Mouse (Mus musculus) lung, embryonic 15.5 days (tissue): ENCODE measurements around the gene Cd72. TPM values are rescaled to one million over a fixed set of nuclear protein-coding genes. Genes with fewer than 3 reads are reported as not detected.
A peak's percentile ranks its signal among the peaks of the same experiment; 100 is the strongest.

Source experiments
- ATAC-seq: fragments of 200-750 bp; cut with Nextera tagmentation; 2 replicates; pipeline ENCODE4 v1.8.0; 2017; ENCODE audit warnings: moderate number of reproducible peaks, borderline replicate concordance; ENCODE audit not compliant: low FRiP score, low TSS enrichment; ENCODE audit errors: extremely low read depth
- H3K27ac ChIP-seq: fragments of 300-500 bp; sonication (generic); 2 replicates; pipeline ENCODE4 v1.5.1; 2015; ENCODE audit warnings: moderate library complexity, mild to moderate bottlenecking, inconsistent platforms
- H3K27me3 ChIP-seq: fragments of 300-500 bp; sonication (generic); 2 replicates; pipeline ENCODE4 v1.6.1; 2015; ENCODE audit warnings: inconsistent platforms
- H3K36me3 ChIP-seq: fragments of 300-500 bp; sonication (generic); 2 replicates; pipeline ENCODE4 v1.6.1; 2015; ENCODE audit warnings: inconsistent platforms
- H3K4me1 ChIP-seq: fragments of 300-500 bp; sonication (generic); 2 replicates; pipeline ENCODE4 v1.6.1; 2015; ENCODE audit warnings: inconsistent platforms
- H3K4me2 ChIP-seq: fragments of 300-500 bp; sonication (generic); 2 replicates; pipeline ENCODE4 v1.6.1; 2015; ENCODE audit warnings: inconsistent platforms, mild to moderate bottlenecking, moderate library complexity
- H3K4me3 ChIP-seq: fragments of 300-500 bp; sonication (generic); 2 replicates; pipeline ENCODE4 v1.5.1; 2015; ENCODE audit warnings: mild to moderate bottlenecking, inconsistent platforms
- H3K9ac ChIP-seq: fragments of 300-500 bp; sonication (generic); 2 replicates; pipeline ENCODE4 v1.6.1; 2015; ENCODE audit warnings: inconsistent platforms
- H3K9me3 ChIP-seq: fragments of 300-500 bp; sonication (generic); 2 replicates; pipeline ENCODE4 v1.6.1; 2016; ENCODE audit warnings: inconsistent platforms
- WGBS: fragments of 180-500 bp; shearing (Covaris S2); methylation state at CpG from one replicate; pipeline ENCODE4 v1.1.7; 2015; 5-methylcytosine and 5-hydroxymethylcytosine counted together
- polyA plus RNA-seq: library from polyadenylated mRNA; unstranded; fragments of >200 nt; fragmentation: Nextera tagmentation; extraction: Ambion mirVana; gene quantifications from 2 replicates; pipeline ENCODE4 v1.2.1, GENCODE M21; 2015

Gene Cd72
- polyA plus RNA-seq, 1 experiment from 2014 or later: 3.1 TPM

GRCm38 (mm10) chr4:43424072-43424471, 30.4 kb downstream of the Cd72 start:
- H3K27ac ChIP-seq: no peak overlapping the region
- no peak for ATAC-seq
- no peaks in the 10 kb centered on the region for H3K9me3 ChIP-seq
- peaks cover 37% of the 10 kb centered on the region for H3K4me1 ChIP-seq
- no peak overlapping the region for H3K4me3 ChIP-seq
- H3K27me3 ChIP-seq: peaks cover 25% of the 10 kb centered on the region
- peaks cover 44% of the 10 kb centered on the region for H3K36me3 ChIP-seq
- H3K9ac ChIP-seq: no peak overlapping the region
- 77% methylated on average over 9 of the region's 9 CpGs for WGBS
- H3K4me2 ChIP-seq: no peak overlapping the region

DNA sequence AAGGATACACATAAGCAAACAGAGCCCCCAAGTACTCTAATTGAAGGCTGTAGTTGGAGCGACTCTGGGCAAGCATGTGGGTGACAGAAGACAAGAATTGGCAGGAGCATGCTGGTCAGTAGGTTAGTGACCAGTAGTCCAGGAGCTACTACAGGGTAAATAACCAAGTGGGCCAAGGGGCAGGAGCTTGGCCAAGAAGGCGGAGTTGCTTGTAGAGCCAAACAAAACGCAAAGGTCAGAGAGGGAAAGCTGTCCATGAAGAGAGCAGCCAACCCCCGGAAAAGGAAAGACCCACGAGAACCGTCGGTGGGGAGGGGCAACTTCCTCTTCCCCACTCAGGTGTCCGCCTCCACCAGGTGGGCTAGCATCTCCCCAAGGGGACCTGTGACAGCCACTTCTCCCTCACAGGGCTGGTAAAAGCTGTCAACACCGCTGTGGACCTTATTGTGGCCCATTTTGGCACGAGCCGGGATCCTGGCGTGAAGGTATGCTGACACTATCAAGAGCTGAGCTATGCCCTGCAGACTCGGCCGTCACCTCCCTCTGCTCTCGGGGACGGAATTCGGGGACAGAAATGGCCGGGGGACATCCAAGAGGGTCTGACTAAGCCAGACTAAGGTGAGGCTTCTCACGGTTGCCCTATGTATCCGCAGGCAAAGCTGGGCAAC, 31.0 kb downstream of the Cd72 start:
- ATAC-seq: no peak
- WGBS: 88% methylated on average over 20 of the region's 20 CpGs
- H3K27ac ChIP-seq: no peak overlapping the region
- peaks cover 44% of the 10 kb centered on the region for H3K36me3 ChIP-seq
- no peak overlapping the region for H3K4me3 ChIP-seq
- H3K9ac ChIP-seq: no peak overlapping the region
- peaks cover 23% of the 10 kb centered on the region for H3K27me3 ChIP-seq
- no peaks in the 10 kb centered on the region for H3K9me3 ChIP-seq
- H3K4me2 ChIP-seq: no peak overlapping the region
- H3K4me1 ChIP-seq: peaks cover 33% of the 10 kb centered on the region

- no peak for ATAC-seq
- H3K27me3 ChIP-seq: peaks cover 7% of the 10 kb centered on the region
- WGBS: 71% methylated on average over 28 of the region's 28 CpGs
- H3K9me3 ChIP-seq: no peaks in the 10 kb centered on the region
- H3K4me3 ChIP-seq: no peak overlapping the region
- H3K27ac ChIP-seq: no peak overlapping the region
- no peak overlapping the region for H3K4me2 ChIP-seq
- peaks cover 35% of the 10 kb centered on the region for H3K4me1 ChIP-seq
- peaks cover 44% of the 10 kb centered on the region for H3K36me3 ChIP-seq
- H3K9ac ChIP-seq: no peak overlapping the region
Observed at GRCm38 (mm10) chr4:43421632-43422240, 32.7 kb downstream of the Cd72 start.

GRCm38 (mm10) chr4:43420305-43420704, 34.1 kb downstream of the Cd72 start:
- H3K9ac ChIP-seq: no peak overlapping the region
- 0% methylated on average over 6 of the region's 6 CpGs for WGBS
- peaks cover 26% of the 10 kb centered on the region for H3K4me1 ChIP-seq
- H3K9me3 ChIP-seq: no peaks in the 10 kb centered on the region
- no peak for ATAC-seq
- 0 out of 2 replicates have a peak overlapping the region, but pooled peaks have one; percentile 55 for H3K27ac ChIP-seq
- H3K4me2 ChIP-seq: no peak overlapping the region
- H3K4me3 ChIP-seq: no peak overlapping the region
- H3K27me3 ChIP-seq: no peaks in the 10 kb centered on the region
- H3K36me3 ChIP-seq: peaks cover 46% of the 10 kb centered on the region

DNA sequence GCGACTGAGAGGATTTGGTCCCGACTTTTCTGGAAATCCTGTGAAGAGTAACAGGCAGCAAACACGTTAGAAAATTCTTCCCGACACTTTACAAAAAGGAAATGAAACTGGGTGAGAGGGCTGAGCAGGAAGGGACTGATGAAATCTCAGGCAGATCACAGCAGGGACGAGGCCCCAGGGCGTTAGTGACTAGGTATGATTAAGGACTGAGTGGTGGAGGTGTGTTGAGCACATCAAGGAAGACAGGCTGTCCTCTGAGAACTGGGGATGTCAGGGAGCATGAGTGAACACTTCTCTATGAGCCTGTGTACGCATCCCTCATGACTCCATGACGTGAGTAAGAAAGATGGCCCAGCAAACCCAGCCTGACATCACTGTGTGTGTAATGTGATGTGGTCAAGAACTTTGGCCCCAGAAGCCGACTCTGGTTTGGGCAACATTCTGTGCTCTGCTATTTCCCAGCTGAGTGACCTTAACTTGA, 34.6 kb downstream of the Cd72 start:
- no peak overlapping the region for H3K4me2 ChIP-seq
- peaks cover 51% of the 10 kb centered on the region for H3K36me3 ChIP-seq
- H3K27ac ChIP-seq: 0 out of 2 replicates have a peak overlapping the region, but pooled peaks have one; percentile 55
- no peak overlapping the region for H3K4me3 ChIP-seq
- no peaks in the 10 kb centered on the region for H3K27me3 ChIP-seq
- H3K9ac ChIP-seq: no peak overlapping the region
- WGBS: 51% methylated on average over 9 of the region's 9 CpGs
- no peaks in the 10 kb centered on the region for H3K9me3 ChIP-seq
- peaks cover 26% of the 10 kb centered on the region for H3K4me1 ChIP-seq
- no peak for ATAC-seq

DNA sequence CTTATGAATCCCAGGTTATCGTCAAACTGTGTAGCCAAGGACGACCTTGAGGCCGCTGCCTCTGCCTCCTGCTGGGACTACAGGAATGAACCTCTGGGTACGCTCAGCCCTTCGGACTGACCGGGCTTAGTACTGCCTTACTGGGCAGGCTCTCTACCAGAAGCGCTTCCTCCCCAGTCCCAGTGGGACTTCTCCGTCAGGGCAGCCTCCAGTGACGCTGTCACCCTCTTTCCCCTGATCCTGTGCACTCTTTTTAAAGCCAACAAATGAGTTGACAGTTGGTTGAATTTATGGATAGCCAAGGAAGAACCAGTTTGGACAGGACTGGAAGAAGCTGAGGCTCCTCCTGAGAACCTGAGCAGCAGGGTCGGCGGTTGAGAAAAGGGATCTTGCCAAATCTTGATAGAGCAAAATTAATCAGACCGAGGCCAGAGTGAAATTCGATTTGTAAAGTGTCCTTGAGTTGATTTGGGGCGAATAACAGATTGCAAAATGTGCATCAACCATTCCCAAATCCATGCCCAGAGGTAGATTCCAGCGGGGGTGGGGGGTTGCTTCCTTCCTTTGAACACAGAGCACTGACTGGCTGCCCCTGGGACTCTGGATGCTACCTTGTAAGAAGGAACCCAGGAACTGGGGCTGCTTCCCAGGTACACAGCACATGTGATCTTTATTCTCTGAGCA, 35.3 kb downstream of the Cd72 start:
- Histone ChIP-seq H3K4me2 (no peak overlapping the region), H3K27me3 (no peaks in the 10 kb centered on the region), H3K9ac (no peak overlapping the region), H3K4me1 (peaks cover 26% of the 10 kb centered on the region), H3K9me3 (no peaks in the 10 kb centered on the region), H3K36me3 (peaks cover 48% of the 10 kb centered on the region), H3K27ac (no peak overlapping the region), H3K4me3 (no peak overlapping the region)
- 65% methylated on average over 15 of the region's 15 CpGs for WGBS
- no peak for ATAC-seq

DNA sequence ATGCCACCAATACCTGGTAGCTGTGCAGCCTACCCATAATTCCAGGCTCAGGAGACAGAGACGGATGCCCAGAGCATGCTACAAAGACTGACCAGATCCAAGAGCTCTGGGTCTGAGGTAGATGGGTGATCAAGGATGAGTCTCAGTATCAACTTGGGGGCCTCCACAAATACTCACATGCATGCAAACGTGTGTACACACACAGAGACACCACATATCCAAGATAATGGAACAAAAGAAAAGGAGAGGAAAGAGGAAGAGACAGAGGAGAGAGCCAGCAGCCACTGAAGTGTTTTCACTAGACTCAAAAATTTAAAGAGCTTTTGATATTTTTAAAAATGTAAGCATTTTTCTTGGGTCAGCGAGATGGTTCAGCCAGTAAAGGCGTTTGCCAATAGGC, 36.0 kb downstream of the Cd72 start:
- 50% methylated on average over 4 of the region's 4 CpGs for WGBS
- Histone ChIP-seq H3K4me1 (peaks cover 26% of the 10 kb centered on the region), H3K9ac (no peak overlapping the region), H3K4me2 (no peak overlapping the region), H3K36me3 (peaks cover 41% of the 10 kb centered on the region), H3K9me3 (no peaks in the 10 kb centered on the region), H3K27me3 (no peaks in the 10 kb centered on the region), H3K27ac (peak overlapping the region; percentile 68; the same call in 1 of the 2 replicates), H3K4me3 (no peak overlapping the region)
- ATAC-seq: no peak

DNA sequence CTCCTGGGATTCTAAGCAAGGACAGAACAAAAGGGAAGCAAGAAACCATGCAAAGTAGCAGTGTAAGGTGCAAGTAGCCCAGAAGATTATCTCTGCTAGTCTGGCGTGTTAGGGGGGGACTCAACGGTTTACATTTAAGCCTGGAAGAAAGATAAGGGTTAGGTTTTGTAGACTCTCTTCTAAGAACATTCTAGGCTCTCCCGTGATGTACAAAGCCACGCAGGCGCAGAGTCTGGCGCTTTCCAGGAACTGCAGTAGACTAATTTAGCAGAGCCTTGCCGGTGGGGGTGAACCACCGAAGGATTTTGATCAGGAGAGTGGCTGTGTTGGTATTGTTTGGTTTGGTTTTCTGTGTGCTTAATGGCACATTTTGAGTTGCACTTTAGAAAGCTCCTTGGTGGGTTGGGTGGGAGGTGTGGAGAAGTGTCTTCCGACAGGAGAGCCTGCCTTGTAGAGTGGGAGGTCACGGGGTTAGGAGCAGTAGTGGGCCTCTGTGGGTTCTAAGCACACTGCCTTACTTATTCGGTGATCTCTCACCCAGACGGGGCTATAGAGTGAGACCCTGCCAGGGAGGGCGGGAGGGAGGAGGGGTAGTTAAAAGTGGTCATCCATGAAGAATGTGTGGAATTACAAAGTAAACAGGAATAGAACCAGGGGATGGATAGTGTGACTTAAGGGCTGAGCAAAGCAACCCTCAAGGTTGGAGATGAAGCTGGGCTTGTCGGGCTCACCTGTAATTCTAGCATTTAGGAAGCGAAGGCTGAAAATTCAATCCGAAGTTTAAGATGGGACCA, 37.0 kb downstream of the Cd72 start:
- ATAC-seq: no peak
- H3K27ac ChIP-seq: peak overlapping the region; percentile 68

DNA sequence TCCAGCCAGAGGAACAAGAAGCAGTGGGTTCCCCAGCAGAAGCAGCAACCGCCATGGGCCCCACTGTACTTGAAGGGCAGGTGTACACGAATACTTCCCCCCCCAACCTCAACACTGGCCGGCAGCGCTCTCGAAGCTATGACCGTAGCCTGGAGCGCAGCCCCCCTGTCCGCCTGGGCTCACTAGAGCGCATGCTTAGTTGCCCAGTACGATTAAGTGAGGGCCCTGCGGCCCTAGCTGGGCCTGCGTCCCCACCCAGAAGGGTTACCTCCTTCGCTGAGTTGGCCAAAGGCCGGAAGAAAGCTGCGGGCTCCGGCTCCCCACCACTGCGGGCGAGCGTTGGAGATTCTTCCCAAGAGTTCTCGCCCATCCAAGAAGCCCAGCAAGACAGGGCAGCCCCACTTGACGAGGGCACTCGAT, 38.3 kb downstream of the Cd72 start:
- H3K4me2 ChIP-seq: no peak overlapping the region
- no peak for ATAC-seq
- no peak overlapping the region for H3K27ac ChIP-seq
- no peak overlapping the region for H3K9ac ChIP-seq
- 96% methylated on average over 22 of the region's 22 CpGs for WGBS
- peaks cover 20% of the 10 kb centered on the region for H3K36me3 ChIP-seq
- H3K4me3 ChIP-seq: no peak overlapping the region
- H3K4me1 ChIP-seq: peaks cover 26% of the 10 kb centered on the region
- H3K9me3 ChIP-seq: no peaks in the 10 kb centered on the region
- no peaks in the 10 kb centered on the region for H3K27me3 ChIP-seq

More for the DNA sequence above, 37.0 kb downstream of the Cd72 start:
- H3K9ac ChIP-seq: no peak overlapping the region
- no peak overlapping the region for H3K4me2 ChIP-seq
- H3K36me3 ChIP-seq: peaks cover 32% of the 10 kb centered on the region
- H3K4me3 ChIP-seq: no peak overlapping the region
- WGBS: 49% methylated on average over 16 of the region's 16 CpGs
- no peaks in the 10 kb centered on the region for H3K9me3 ChIP-seq
- H3K27me3 ChIP-seq: no peaks in the 10 kb centered on the region
- peaks cover 26% of the 10 kb centered on the region for H3K4me1 ChIP-seq

- Histone ChIP-seq H3K9me3 (no peaks in the 10 kb centered on the region), H3K27ac (no peak overlapping the region), H3K4me1 (peaks cover 26% of the 10 kb centered on the region), H3K9ac (no peak overlapping the region), H3K4me3 (no peak overlapping the region), H3K27me3 (no peaks in the 10 kb centered on the region), H3K36me3 (peaks cover 20% of the 10 kb centered on the region), H3K4me2 (no peak overlapping the region)
- WGBS: 88% methylated on average over 29 of the region's 29 CpGs
- ATAC-seq: no peak
Observed at GRCm38 (mm10) chr4:43415221-43416070, 39.0 kb downstream of the Cd72 start.

DNA sequence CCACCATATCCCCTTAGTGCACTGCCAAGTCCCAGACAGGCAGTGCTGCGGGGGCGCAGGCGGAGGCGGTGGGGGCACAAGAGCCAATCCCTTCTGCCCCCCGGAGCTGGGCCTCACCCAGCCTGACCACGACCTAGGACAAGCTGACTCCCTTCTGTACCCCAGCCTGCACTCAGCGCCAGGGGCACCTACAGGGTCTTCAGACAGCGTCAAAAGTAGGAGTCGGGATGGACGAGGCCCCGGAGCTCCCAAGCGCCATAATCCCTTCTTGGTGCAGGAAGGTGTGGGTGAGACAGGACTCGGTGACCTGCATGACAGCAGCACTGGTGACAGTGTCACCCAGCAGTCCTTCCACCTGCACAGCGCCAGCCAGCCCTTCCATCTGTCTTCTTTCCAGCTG, 39.7 kb downstream of the Cd72 start:
- Histone ChIP-seq H3K4me3 (no peak overlapping the region), H3K4me2 (no peak overlapping the region), H3K36me3 (peaks cover 20% of the 10 kb centered on the region), H3K9me3 (no peaks in the 10 kb centered on the region), H3K27me3 (no peaks in the 10 kb centered on the region), H3K9ac (no peak overlapping the region), H3K27ac (no peak overlapping the region), H3K4me1 (peaks cover 21% of the 10 kb centered on the region)
- ATAC-seq: no peak
- WGBS: 87% methylated on average over 14 of the region's 14 CpGs
